Mouse (Mus musculus) lung, adult 18-20 months (tissue): Measurements from ENCODE around the gene Dnajc24.
A peak's percentile ranks its signal among the peaks of the same experiment; 100 is the strongest.

ENCODE experiments used
- DNase-seq, 2 experiments: peaks; one replicate each; pipeline ENCODE4 v3.0.0; 2022; ENCODE audit warnings: mixed read lengths in 2 of 2

Gene Dnajc24

DNA sequence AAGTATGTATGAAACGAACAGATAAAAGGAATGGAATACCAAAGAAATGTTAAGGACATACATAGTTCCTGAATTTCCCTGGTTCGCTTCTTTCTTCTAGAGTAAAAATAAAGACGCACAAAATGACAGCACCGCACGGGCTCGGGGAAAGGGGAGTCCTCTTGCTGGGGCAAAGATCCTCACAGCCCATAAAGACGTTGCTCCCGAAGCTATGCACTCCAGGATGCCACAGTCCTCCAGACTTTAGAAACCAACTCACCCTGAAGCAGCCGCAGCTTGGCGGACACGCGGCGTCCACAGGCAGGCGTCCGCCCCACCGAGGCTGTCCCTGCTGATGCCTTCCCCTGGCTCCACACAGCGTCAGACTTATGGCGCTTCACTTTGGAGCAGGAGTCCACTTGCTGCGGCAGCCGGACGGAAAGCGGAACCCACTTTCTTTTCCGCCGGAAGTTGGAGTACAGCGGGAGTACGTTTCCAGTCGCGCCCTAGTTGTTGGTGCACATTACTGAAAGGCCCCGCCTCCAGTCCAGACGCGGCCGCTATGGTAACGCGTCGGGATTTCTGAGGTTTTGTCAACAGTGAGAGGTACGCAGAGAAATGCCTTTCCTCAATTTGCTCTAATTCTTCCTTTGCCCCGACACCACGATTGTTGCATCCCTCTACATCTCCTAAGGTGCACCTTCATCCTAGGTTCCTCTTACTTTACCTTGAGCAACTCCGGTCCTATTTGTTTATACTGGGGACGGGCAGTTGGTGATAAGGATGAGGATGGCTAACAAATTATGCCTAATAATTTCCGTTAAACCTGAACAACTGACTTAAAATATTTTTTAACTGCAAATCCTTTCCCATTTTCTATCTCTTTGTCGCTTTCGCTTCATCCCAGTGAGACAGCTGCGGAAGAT lies at the start of gene Dnajc24:
Dnajc24 (minus strand) TSS at position 715 of the 905 bp plus-strand sequence.
- peak; percentile 88 for DNase-seq

DNA sequence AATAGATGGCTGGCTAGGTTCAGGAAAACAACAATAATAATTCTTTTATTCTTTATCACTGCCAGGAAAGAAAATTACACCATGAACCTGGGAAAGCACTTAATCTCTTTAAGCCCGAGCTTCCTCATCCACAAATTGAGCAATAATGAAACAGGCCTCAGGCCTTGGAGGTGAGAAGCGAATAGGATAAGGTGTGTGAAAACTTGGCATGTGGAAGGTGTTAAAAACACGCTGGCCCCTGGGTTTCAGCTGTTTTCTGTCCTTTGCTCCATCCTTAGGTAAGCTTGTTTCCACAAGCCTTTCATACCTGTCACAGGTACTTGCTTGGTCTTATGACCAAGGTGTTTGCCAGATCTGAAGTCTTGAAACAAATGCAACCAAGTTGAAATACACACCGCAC lies 43.3 kb upstream of the Dnajc24 start:
- DNase-seq, result no peak

DNA sequence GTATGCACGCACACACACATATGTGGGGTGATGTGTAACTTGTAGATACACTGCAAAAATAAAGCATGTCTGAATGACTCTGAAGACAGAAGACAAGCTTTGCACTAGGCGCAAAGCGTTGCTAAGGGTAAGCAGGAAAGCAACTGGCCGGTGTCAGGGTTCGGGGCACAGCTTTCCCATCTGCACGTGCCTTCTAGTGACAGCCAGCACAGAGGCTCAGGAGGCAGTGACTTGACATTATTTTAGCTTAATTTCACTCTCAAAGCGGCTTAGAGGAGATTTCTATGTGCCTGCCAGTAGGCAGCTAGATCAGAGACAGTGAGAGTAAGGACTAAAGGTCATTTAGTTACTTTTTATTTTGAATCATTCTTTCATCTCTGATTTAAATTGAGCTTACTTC lies 39.1 kb upstream of the Dnajc24 start:
- no peak for DNase-seq

DNA sequence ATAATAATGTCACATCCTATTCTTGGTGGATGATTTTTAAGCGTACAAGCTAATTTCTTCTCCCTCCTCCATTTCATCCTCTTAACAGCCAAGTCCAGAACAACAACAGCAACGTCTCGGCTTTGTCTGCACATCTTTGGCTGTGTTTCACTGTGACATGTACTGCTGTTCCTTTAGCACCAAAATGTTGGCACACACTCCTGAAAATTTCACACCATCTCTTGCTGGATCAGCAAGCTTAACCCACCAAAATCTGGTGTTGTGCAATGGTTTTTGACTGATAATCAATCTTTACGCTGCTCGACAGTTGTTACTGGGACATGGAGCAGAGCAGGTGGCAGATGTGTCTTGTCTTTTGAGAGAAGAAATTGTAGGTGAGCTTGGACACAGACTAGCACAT lies 38.6 kb upstream of the Dnajc24 start:
- no peak for DNase-seq

DNA sequence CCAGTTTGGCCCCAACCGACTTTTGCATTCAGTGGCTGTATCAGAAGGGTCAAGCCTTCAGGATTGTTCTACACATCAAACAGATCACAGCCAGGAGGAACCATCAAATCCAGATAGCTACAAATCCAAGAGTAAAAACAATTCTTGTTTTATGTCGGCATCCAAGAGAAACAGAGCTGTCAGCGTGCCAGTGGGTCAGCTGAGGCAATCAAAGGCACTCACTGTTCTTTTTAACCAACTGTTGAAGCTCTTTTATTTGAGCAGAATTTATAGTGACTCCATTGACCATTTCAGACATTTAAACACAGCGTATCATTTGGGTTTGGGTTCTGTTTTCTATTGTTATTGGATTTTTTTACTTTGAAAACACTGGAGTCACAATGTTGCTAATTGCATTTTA lies 34.9 kb upstream of the Dnajc24 start:
- DNase-seq, result no peak

DNA sequence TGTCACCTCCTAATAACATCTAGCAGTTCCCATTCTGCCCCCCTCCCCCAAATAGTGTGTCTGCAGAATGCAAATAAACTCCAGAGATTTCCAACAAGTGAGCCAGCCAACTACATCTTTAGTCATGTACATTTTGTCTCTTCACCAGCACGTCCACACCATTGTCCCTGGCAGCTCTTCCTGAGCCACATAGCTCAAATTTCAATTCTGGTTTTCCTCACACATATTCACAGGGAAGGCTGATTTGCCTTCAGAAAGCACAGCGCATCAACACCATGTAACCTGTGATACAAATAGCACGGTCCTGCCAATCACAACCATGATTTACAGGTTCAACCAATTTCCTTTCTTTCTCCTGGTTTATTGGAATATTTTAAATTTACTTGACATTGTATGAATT lies 21.5 kb upstream of the Dnajc24 start:
- DNase-seq, result no peak

DNA sequence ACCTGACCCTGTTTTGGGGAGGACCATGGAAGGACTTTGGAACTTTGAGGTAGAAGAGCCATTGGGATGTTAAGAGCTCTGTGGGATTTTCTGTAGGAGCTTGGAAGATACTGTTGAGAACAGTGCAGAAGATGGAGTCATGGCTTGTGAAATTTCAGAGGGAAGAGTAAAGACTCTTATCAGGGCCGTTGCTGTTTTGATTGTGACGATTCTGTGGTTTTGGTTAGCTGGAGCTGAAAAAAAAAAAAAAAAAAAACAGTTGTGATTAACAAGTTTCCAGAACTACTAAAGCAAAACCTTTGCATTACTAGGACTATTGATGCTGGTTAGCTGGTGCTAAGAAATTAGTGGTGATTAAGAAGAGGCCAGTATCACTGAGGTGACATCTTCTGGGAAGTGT lies 5.1 kb upstream of the Dnajc24 start:
- DNase-seq, result no peak

DNA sequence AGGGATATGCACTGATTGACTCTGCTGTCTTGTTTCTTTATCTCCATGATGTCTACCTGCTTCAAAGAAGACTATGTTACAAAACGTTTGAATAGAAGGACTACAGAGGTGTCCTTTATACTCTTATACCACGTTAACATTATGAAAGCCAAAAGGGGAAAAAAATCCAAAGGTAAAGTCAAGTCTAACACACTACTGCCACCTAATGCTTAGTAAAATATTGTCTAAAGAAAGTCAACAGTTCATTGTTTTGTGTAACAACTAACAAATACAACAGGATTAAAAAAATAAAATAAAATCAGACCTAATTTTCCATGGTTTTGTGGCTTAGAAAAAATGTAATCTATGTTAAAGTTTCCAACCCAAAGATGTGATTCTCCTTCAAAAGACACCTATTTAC lies 15.3 kb downstream of the Dnajc24 start:
- no peak for DNase-seq

DNA sequence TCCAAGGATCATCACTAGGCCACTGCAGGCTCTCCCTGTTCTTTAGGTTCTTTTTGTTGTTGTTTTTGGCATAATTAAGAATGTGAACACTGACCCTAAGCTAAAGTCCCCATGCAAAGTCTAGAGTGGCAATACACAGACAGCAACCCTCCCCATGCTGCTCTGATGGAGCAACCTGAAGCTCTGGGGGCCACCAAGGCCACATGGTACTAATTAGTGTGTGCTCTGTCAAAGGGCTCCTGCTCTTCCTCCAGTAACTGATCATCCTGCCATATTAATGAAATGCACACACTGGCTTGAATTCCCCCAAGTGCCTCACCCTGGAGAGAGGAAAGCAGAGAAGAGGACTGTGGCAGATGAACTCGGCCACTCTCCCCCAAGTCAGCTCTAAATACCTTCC lies 16.2 kb downstream of the Dnajc24 start:
- no peak for DNase-seq

DNA sequence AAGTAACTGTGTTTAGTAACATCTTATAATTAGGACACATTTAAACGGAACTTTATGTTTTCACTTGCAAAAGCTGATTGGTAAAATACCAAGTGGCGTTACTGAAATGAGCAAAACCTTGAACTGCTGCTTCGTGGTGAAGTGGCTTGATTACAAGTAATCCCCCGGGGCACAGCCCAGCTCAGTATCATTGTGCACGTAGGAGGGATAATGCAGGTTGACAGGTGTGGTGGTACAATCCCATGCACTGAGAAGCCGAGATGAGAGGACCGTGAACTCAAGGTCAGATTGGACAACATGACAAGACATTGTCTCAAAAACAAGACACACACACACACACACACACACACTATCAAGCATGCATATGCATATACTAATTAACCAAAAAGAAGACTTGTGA lies 18.1 kb downstream of the Dnajc24 start:
- DNase-seq, result no peak

DNA sequence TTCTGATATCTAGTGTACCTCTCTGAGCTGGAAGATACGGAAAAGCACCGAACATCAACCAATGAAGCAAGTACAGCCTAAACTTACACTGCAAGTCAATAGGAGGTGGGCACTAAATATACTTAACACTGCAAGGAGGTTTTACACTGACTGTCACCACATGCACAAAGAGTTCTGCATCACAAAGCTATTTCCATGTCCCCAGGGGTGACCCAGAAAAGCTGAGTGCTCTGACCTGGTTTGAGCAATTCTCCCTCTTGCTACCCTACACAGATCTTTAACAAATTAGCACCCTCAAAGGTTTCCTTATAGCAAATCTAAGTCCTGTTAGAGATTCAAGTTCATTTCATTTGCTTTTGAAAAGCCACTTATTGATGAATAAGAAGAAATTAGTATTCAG lies 25.3 kb downstream of the Dnajc24 start:
- no peak for DNase-seq

DNA sequence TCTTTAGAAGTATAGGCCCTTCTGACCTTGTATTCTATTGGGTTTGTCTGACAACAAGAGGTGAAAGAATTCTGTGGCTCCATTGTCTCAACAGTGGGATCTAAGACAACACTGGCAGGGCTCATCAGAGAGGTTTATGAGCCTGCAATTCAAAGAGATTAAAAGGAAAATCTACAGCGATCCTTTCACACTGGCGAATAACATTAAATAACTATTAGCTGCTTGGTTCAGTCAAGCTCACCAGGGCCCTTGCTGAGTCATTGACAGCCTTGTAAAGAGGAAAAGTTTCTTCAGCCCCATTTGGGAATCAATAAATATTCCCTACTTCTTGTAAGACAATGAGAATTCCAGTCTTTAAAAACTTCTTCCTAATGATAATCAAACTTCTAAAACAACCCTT lies 29.4 kb downstream of the Dnajc24 start:
- no peak for DNase-seq

DNA sequence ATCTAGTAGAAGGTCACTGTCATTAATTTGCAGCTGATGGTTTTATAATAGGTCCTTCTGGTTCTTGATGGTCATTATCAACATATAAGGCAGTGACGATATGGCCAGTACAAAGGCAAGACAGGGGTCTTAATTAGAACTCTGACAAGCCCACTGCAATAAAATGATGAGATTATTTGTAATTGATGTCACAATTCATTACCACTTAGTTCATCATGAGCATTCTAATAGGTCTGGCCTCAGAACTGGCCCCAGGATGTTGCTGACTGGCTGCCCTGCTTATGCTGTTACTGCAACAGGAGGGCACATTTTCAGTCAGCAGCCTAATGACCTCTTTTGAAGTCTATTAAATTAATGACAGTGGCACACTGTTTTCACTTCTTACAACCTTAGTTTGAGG lies 39.9 kb downstream of the Dnajc24 start:
- no peak for DNase-seq

DNA sequence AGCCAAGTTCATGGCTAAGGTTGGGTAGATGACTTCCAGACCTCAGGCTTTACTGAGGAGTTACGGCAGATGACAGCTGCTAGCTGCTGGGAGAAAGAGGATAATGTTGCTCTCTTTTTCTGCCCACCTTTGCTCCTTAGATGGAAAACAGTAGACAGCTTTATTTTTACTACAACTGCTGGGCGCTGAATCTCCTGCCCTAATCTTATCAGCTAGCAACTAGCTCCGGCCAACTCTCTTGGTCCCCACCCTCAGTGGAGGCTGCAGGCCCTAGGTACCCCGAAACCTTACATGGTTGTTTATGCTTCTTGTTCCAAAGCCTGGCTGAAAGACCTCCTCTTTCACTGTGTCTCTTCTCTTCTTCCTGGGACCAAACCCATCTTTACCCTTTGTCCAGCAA lies 49.5 kb downstream of the Dnajc24 start:
- no peak for DNase-seq

DNA sequence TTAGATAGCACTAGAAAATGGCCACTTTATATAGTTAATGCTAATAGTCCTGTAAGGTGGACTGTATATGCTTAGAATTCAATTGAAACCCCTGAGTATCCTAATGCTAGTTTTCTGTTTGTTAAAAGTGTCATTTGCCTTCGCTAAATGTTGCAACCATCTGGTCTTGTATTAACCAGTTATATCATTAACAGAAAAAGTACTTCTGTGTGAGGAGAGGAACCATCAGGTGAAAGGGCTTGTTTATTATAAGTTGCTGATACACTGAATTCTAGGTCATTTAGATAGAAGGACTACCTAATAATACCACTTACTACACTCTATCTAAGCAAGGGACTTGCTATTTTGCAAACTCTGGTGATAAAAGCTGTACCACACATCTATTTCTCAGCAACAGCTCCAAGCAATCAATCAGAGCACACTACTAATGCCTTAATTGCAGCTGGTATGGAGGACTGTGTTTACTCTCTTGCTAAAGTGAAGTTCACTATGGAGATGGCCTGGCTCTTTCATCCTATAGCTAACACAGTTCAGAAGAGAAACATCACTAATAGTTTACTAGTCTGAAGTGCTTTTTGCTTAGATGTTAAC lies 51.9 kb downstream of the Dnajc24 start:
- DNase-seq, result no peak

DNA sequence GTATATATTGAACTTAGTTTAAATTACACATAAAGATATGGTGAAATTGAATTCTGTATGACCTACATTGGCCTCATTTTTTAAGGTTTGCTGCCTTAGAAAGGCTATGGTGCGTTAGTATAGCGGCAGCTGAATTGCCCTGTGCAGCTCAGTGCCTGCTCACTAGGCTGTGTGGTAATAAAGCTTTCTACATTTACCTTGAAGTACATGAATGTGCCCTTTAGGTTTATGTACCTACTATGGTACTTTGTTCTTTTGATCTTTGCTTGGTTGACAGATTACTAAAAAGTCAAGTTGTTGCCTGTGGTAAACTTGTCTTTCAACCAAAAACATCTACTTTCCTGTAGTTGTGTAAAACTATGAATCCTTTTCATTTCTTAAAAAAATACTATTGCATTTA lies 53.2 kb downstream of the Dnajc24 start:
- DNase-seq, result no peak

DNA sequence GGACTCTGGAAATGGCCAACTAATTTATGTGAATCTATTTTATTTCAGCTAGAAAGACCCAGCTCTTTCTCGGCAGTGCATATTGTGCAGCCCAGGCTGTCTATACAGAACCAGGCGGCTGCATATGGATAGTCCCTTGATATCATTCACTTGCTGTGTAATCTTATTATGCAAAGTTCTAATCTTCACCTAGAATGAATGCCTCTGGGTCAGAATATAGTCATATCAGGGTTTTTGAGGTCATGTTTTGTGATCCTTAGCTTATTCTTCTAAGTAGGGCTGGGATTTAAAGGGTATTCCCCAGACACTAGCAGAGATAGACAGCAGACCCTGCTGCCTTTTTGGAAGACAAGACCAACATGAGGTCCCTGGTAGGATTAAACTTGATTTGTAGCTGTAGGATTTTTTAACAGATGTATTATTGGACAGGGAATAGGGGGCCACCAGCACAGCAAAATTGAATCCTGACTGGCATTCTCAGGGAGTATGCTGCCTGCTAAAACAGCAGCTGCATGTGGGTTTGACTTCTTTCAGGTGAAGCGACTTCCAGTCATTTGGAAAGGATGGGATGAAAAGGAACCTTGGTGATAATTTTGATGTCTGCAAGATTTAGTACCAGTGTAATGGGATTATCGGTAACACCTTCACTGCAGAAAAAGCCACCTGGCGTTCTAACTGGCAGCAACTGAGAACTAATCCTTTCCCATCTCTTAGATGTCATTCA lies 85.6 kb downstream of the Dnajc24 start:
- DNase-seq, result no peak
